Mouse (Mus musculus): ENCODE measurements around the gene Gm17387. TPM values are rescaled to one million over a fixed set of nuclear protein-coding genes. Genes with fewer than 3 reads are reported as not detected.
"Not testable (repeated sequence)": the region's sequence is repeated elsewhere in the genome, so short reads cannot be mapped to it uniquely, and the experiment has no call there.

The Gm17387 gene
- polyA plus RNA-seq, 1 experiment from 2014 or later, result not detected

DNA sequence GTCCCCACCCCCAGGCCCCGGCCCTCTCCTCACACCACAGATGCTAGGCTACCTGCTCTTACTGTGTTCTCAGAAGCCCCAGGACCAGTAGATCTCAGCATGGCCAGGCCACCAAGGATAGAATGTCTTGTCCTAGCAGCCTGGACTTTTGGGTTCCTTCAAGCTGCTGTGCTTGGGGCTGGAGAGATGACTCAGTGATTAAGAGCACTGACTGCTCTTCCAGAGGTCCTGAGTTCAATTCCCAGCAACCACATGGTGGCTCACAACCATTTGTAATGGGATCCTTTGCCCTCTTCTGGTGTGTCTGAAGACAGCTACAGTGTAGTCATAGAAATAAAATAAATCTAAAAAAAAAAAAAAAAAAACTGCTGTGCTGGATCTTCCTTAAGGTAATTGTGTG lies 11.1 kb upstream of the Gm17387 start, which contains the start of gene Ifitm6:
Ifitm6 (minus strand) TSS at position 101 of the 400 bp plus-strand sequence.
- not testable (repeated sequence) for ATAC-seq (replicated peaks; ENCODE audit: insufficient number of reproducible peaks, insufficient read depth, low FRiP score, low read depth); H3K4me2 ChIP-seq; H3K27me3 ChIP-seq; H3K36me3 ChIP-seq; H3K4me3 ChIP-seq; H3K27ac ChIP-seq; H3K9me3 ChIP-seq (replicated peaks); H3K4me1 ChIP-seq (replicated peaks); H3K9ac ChIP-seq
- WGBS, result 84% methylated on average over 1 of the region's 1 CpGs

DNA sequence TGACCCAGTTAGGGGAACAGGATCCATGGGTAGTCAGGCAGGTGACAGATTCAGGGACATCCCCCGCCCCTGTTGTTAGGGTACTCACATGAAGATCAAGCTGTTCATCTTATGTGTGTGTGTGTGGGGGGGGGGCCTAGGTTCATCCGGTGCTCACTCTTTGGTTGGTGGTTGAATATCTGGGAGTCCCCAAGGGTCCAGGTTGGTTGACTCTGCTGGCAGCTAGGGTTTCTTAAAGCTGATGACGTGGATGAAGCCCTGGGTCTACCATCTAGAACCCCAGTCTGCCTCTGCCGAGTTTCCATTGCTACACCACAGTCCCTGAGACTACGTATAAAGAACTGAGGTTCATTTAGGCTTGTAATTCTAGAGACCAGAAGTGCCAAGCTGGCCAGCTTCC lies 9.9 kb upstream of the Gm17387 start:
- Histone ChIP-seq H3K9ac (no peak overlapping the region), H3K27ac (no peak overlapping the region), H3K27me3 (no peaks in the 10 kb centered on the region), H3K4me2 (no peak overlapping the region), H3K9me3 (replicated peaks) (no peaks in the 10 kb centered on the region), H3K4me3 (no peak overlapping the region), H3K36me3 (no peaks in the 10 kb centered on the region), H3K4me1 (replicated peaks) (no peaks in the 10 kb centered on the region)
- ATAC-seq (replicated peaks; ENCODE audit: insufficient number of reproducible peaks, insufficient read depth, low FRiP score, low read depth), result no peak
- WGBS, result 85% methylated on average over 5 of the region's 5 CpGs

DNA sequence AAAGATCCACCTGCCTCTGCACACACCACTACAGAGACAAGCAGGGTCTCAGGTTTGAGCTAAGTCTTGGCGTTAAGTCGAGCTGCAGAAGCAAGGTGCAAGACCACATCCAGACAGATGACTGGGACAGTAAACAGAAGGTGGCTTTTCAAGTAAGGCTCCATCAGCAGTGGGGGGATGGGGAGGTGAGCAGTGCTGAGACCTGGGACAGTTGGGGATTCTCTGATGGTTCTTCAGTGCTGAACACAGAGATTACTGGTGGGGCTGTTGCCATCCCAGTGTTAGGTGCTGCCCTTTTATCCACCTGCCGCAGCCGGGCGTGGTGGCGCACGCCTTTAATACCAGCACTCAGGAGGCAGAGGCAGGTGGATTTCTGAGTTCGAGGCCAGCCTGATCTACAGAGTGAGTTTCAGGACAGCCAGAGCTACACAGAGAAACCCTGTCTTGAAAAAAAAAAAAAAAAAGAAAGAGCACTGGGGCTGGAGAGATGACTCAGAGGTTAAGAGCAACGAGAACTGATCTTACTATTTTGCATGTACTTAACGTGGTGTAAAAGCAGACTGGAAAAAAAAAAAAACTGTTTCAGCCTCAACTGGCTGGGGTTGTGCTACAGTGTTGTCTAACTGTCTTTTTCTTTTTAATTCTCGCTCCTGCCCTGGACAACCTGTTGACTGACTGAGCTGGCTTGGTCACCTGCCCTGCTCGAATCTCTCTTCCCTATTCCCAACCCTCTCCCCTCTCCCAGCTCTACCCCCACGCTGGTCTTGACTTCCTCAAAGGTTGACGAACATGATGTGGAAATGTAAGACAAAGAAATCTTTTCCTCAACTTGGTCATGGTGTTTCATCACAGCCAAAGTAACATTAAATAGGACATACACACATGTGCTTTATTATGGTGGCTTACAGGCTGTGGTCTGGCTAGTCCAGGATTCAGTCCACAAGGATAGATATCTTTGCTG lies 7.2 kb upstream of the Gm17387 start:
- 75% methylated on average over 14 of the region's 14 CpGs for WGBS
- H3K9ac ChIP-seq, result no peak overlapping the region
- H3K4me3 ChIP-seq, result no peak overlapping the region
- H3K4me1 ChIP-seq (replicated peaks), result no peaks in the 10 kb centered on the region
- H3K36me3 ChIP-seq, result no peaks in the 10 kb centered on the region
- no peaks in the 10 kb centered on the region for H3K9me3 ChIP-seq (replicated peaks)
- no peaks in the 10 kb centered on the region for H3K27me3 ChIP-seq
- H3K27ac ChIP-seq, result no peak overlapping the region
- ATAC-seq (replicated peaks; ENCODE audit: insufficient number of reproducible peaks, insufficient read depth, low FRiP score, low read depth), result no peak
- H3K4me2 ChIP-seq, result no peak overlapping the region

DNA sequence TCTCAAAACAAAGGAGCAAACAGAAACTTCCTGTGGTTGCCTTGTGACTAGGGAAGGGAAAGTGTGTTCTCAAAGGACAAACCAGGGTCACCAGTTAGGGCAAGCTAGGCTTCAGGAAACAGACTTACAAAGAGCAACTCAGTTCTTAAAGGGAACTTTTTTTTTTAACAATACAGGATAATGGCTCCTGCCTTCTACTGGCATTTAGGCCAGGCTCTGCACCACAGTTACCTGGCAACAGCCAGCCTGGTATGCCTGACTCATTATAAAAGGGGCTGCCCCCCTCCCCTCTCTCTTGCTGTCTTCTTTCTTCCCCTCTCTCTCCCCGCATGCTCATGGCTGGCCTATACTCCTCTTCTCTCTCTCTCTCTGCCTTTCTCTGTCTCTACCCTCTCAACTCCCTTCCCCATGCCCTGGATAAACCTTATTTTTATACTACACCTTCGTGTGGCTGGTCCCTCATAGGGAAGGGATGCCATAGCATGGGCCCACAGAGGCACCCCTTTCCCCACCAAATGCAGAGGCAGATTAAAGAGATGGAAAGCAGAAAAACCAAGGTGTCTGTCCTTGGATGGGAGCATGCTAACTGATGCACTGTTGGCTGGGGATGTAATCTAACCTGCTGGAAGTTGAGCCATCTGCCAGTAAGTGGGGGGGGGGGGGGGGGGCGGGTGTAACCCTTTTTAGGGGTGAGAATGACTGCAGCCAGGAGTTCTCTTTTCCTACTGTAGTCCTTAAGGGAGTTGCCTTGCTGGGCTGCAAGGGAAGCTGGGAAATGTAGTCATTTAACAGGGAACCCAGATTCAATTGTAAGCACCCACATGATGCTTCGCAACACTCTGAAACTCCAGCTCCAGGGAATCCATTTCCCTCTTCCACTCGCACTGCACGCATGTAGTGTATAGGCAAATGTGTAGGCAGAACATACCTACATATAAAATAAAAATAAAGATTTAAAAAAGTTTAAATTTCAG lies 3.8 kb upstream of the Gm17387 start:
- Histone ChIP-seq H3K9me3 (replicated peaks) (no peaks in the 10 kb centered on the region), H3K4me3 (no peak overlapping the region), H3K27ac (no peak overlapping the region), H3K27me3 (no peaks in the 10 kb centered on the region), H3K9ac (no peak overlapping the region), H3K4me1 (replicated peaks) (no peaks in the 10 kb centered on the region), H3K4me2 (no peak overlapping the region), H3K36me3 (no peaks in the 10 kb centered on the region)
- WGBS, result 49% methylated on average over 6 of the region's 6 CpGs
- no peak for ATAC-seq (replicated peaks; ENCODE audit: insufficient number of reproducible peaks, insufficient read depth, low FRiP score, low read depth)

DNA sequence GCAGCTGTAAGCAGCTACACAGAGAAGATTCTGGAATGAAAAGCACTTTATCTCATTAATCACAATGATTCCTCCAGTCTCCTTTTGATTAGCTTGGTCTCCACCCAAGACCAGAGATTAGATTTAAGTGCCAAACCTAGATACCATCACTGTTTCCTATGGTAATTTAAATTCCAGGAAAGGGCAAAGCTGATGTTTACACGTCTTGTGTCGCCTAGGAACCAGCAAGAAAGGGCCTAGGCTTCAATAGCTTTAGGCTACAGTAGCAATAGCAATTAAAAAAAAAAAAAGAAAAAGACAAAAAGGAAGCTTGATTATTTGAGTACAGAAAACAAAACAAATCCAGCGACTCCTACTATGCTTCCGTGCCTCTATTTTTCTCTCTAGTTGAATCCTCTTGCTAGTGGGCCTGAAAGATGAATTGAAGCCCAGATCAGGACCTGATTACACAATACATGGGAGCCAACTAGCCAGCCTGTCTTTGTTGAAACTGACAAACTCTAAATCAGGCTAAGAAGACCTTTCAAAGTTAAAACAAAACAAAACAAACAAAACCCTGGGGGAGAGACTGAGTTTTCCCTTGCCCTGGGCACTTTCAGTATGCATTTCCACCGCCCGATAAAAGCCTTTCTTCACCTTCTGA lies 2.7 kb upstream of the Gm17387 start:
- H3K4me1 ChIP-seq (replicated peaks), result no peaks in the 10 kb centered on the region
- ATAC-seq (replicated peaks; ENCODE audit: insufficient number of reproducible peaks, insufficient read depth, low FRiP score, low read depth), result no peak
- H3K4me3 ChIP-seq, result no peak overlapping the region
- H3K36me3 ChIP-seq, result no peaks in the 10 kb centered on the region
- H3K9ac ChIP-seq, result no peak overlapping the region
- H3K9me3 ChIP-seq (replicated peaks), result no peaks in the 10 kb centered on the region
- no peak overlapping the region for H3K4me2 ChIP-seq
- H3K27ac ChIP-seq, result peak overlapping the region; percentile 9; the same call in 1 of the 2 replicates
- WGBS, result 62% methylated on average over 6 of the region's 6 CpGs
- H3K27me3 ChIP-seq, result no peaks in the 10 kb centered on the region

DNA sequence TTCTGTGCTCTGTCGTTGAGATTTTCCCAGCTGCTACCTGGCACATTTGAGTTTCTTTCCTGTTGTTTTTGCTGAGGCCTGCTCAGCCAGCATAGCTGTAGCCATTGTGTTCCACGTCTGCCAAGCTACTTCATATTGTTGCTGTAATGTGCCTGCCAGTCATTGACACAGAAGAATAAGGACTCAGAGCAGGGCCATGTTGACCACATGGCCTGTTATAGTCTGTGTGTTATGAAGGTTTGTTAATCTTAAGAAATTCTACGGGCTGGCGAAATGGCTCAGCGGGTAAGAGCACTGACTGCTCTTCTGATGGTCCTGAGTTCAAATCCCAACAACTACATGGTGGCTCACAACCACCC lies 2.2 kb upstream of the Gm17387 start:
- Histone ChIP-seq H3K36me3 (no peaks in the 10 kb centered on the region), H3K9ac (no peak overlapping the region), H3K4me1 (replicated peaks) (no peaks in the 10 kb centered on the region), H3K9me3 (replicated peaks) (no peaks in the 10 kb centered on the region), H3K4me2 (no peak overlapping the region), H3K4me3 (no peak overlapping the region), H3K27ac (peak overlapping the region; percentile 9; the same call in 1 of the 2 replicates), H3K27me3 (no peaks in the 10 kb centered on the region)
- WGBS, result 67% methylated on average over 5 of the region's 5 CpGs
- no peak for ATAC-seq (replicated peaks; ENCODE audit: insufficient number of reproducible peaks, insufficient read depth, low FRiP score, low read depth)

DNA sequence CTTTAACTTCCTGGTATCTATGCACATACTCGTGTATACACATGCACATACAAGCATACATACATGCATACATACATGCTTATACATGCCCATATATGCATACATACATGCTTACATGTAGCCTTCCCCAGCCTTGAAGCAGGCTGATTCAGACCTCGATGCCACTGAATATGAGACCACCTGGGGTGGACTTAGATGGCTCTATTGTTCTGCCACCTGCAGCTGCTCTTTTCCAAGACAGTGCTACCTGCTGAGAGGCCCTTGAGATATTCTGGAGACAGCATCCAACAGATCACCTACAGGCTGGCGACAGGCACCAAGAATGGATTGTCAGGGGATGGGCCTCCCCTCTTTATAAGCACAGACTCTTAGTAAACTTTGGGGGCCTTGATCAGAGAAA lies 1.5 kb downstream of the Gm17387 start:
- WGBS, result 57% methylated on average over 3 of the region's 3 CpGs

DNA sequence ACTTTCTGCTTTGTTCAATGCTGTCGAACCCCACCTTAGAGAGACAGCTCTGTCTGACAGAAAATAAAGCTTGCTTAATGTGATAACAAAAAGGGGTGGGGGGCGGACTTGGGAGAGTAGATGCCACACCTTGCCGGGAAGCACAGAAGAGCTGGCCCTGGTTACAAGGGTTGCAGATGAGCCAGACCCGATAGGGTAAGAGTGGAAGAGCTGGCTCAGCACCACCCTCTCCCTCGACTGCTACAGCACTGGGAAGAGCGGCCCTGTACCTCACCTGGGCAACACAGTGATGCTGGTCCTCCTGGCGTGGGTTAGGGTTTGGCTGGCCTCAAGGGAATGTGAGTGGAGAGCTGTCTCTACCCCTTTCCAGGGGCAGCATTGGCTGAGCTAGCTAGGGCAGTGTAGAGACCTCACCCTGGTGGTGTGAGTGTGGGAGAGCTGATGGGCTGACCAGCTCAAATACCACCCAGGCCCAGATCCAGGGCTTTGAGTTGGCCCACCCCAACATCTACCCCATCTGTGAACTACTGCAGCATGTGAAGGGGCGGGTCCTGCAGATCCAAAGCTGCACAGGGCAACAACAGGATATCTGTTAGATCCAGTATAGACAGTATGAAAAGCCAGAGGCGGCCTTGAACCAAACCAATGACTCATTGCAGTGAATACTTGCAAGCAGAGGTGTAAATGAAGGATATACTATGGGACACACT lies 3.7 kb downstream of the Gm17387 start:
- Histone ChIP-seq H3K36me3 (no peaks in the 10 kb centered on the region), H3K4me1 (replicated peaks) (no peaks in the 10 kb centered on the region), H3K9ac (no peak overlapping the region), H3K27me3 (no peaks in the 10 kb centered on the region), H3K4me2 (no peak overlapping the region), H3K9me3 (replicated peaks) (no peaks in the 10 kb centered on the region), H3K4me3 (no peak overlapping the region), H3K27ac (no peak overlapping the region)
- 63% methylated on average over 9 of the region's 9 CpGs for WGBS
- no peak for ATAC-seq (replicated peaks; ENCODE audit: insufficient number of reproducible peaks, insufficient read depth, low FRiP score, low read depth)

More for the DNA sequence above, 1.5 kb downstream of the Gm17387 start:
- no peak for ATAC-seq (replicated peaks; ENCODE audit: insufficient number of reproducible peaks, insufficient read depth, low FRiP score, low read depth)
- no peak overlapping the region for H3K27ac ChIP-seq
- no peaks in the 10 kb centered on the region for H3K9me3 ChIP-seq (replicated peaks)
- H3K4me1 ChIP-seq (replicated peaks), result no peaks in the 10 kb centered on the region
- no peak overlapping the region for H3K4me3 ChIP-seq
- H3K9ac ChIP-seq, result no peak overlapping the region
- no peaks in the 10 kb centered on the region for H3K36me3 ChIP-seq
- no peaks in the 10 kb centered on the region for H3K27me3 ChIP-seq
- H3K4me2 ChIP-seq, result no peak overlapping the region

DNA sequence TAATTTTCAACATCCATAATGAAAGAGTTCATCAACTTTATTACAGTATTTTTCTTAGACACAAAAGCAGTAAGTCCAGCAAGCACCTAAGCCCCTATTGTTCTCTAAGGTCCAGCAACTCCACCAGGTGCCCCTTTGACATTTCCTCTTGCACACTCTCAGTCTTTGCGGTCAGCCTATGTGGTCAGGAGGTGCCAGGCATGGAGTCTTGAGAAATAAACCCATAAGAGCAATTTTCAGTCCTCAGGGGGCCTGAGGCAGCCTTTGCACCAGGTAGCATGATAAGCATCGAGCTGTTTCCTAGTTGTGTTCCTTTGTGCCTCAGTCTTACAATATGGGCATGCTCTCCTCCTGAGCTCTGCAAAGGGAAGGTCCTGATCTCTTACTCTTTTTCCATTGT lies 7.7 kb downstream of the Gm17387 start:
- H3K9me3 ChIP-seq (replicated peaks); H3K9ac ChIP-seq; H3K4me3 ChIP-seq; H3K4me1 ChIP-seq (replicated peaks); ATAC-seq (replicated peaks; ENCODE audit: insufficient number of reproducible peaks, insufficient read depth, low FRiP score, low read depth); H3K27ac ChIP-seq; H3K36me3 ChIP-seq; H3K27me3 ChIP-seq; H3K4me2 ChIP-seq: not testable (repeated sequence)
- 75% methylated on average over 1 of the region's 2 CpGs for WGBS

DNA sequence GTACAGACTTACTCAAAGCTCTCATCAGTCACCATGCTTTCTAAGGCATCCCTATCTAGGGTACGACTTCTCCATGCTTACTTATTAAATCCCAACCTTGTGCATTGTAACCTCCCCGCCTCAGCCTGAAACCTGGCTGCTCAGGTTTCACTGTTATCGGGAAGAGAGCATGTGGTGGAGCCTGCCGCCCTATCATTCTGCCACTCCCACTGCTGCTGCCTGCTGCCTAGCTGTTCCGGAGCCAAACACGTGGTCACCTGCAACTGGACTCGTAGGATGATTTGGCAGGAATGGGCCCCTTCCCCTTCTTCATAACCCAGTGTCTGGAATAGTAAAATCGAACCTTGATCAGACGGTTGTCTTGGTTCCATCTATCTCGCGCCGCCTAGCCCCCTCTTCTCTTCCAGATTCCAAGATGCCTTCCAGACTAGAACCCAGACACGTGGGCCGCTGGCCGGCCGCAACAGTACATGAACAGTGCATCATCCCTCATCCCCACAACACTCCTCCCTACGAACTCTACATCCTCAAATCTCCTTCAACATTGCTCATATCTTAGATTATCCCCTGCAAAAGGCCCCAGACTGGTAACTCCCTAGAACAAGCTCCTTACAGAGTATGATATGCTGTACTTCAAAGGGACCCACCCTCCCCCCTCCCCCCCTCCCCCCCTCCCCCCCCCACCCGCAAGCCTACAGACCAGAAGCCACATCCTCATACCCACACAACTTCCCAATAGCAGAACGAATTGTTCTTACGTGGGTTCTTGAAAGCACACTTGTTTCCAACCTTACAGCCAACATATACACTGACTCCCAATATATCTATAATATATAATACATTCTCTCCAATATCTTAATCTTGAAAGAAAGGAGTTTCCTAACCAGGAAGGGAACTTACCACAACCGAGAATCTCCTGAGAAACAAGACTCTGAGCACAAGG lies 9.4 kb downstream of the Gm17387 start:
- Histone ChIP-seq H3K36me3 (no peaks in the 10 kb centered on the region), H3K4me1 (replicated peaks) (peaks cover 7% of the 10 kb centered on the region), H3K4me3 (no peak overlapping the region), H3K9me3 (replicated peaks) (no peaks in the 10 kb centered on the region), H3K9ac (no peak overlapping the region), H3K27ac (no peak overlapping the region), H3K4me2 (no peak overlapping the region), H3K27me3 (no peaks in the 10 kb centered on the region)
- no peak; the same call in 1 of the 2 replicates for ATAC-seq (replicated peaks; ENCODE audit: insufficient number of reproducible peaks, insufficient read depth, low FRiP score, low read depth)
- WGBS, result 54% methylated on average over 20 of the region's 21 CpGs
